Mouse (Mus musculus) left cerebral cortex, postnatal 25 days (tissue): ENCODE data around the gene Syt9. TPM values are rescaled to one million over a fixed set of nuclear protein-coding genes. Genes with fewer than 3 reads are reported as not detected.

Source experiments
- DNase-seq, 2 experiments: peaks; one replicate each; pipeline ENCODE4 v3.0.0; 2022; ENCODE audit warnings: low spot score in 2 of 2, mixed read lengths in 1 of 2
- intact Hi-C: fragments of 180-260 bp; cut with DNase I; formaldehyde crosslinking; loops from one replicate; pipeline ENCODE4 v1.15.1; 2025
- total RNA-seq, 2 experiments: library from RNA; stranded (reverse); gene quantifications; 2 replicates each; pipeline ENCODE4 v1.2.3; 2021

Syt9 gene
- total RNA-seq = 10 to 100 TPM in 1 of 2 experiments, 1 to 10 TPM in 1; 9.1 to 10.4 TPM

- intact Hi-C loops = loop anchor here (5.0 kb wide), 1 partner anchor 157 kb away; no protein-coding TSS in a partner anchor
- DNase-seq = peak; percentile 32 to 65
Measured at GRCm38 (mm10) chr7:107370232-107371125, at the start of gene Syt9. TSS of gene Syt9 (plus strand) at chr7:107370728.

DNA sequence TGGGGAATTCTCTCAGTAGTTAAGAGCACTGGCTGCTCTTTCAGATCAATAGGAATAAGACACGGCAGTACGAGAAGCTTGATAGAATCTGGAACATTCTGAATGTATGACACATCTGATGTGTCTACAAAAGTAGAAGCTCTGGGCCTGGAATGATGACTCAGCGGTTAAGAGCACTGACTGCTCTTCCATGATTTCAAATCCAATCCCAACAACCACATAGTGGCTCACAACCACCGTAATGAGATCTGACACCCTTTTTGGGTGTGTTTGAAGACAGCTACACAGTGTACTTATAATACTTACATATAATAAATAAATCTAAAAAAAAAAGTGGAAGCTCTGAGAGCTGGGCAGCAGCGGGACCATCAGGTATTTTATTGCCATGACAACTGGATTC is 31.5 kb upstream of the Syt9 start:
- intact Hi-C loops = no loop called here
- no peak for DNase-seq

DNA sequence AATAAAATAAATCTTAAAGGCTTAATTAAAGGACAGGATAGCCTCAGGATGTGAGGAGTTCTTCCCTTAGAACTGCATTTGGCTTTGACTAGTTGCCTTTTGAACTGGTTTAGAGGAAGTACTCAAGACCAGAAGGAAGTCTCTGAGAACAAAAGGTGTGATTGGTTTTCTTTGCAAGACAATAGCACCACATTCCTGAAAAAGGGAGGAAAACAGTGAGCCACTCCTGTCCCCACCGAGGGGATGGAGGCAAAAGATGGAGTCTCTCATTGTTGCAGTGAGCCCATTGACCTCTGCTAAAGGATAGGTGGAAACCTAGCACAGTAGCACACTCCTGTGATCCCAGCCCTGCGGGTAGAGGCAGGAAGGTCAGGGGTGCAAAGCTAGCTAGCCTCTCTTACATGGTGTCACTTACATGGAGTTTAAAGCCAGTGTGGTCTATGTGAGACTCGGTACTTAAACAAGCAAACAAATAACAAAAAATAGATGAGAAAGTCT is 30.9 kb upstream of the Syt9 start:
- intact Hi-C loops = no loop called here

DNA sequence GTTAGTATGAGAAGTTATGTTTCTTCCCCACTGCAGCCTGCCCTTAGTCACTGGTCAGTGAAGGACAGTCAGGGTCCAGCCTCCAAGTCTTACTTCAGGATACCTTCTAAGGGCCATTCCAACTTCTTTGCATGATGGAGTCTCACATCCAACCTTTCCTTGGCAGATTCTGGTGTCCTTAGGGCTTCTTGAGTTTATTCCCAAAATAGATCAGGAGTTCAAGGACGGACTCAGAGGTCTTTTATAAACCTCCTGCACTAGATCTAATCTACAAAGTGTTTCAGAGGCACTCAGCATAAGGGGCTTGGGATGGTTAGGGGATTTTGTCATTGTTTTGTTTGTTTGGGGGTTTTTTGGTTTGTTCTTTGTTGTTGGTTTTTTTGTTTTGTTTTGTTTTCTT is 30.3 kb upstream of the Syt9 start:
- intact Hi-C loops = no loop called here
- no peak for DNase-seq

More for the DNA sequence above, 30.9 kb upstream of the Syt9 start:
- DNase-seq = no peak

- intact Hi-C loops = no loop called here
- DNase-seq = no peak
Measured at GRCm38 (mm10) chr7:107341519-107342190, 28.9 kb upstream of the Syt9 start.

GRCm38 (mm10) chr7:107349201-107349600 is 21.3 kb upstream of the Syt9 start:
- intact Hi-C loops = no loop called here
- no peak for DNase-seq

DNA sequence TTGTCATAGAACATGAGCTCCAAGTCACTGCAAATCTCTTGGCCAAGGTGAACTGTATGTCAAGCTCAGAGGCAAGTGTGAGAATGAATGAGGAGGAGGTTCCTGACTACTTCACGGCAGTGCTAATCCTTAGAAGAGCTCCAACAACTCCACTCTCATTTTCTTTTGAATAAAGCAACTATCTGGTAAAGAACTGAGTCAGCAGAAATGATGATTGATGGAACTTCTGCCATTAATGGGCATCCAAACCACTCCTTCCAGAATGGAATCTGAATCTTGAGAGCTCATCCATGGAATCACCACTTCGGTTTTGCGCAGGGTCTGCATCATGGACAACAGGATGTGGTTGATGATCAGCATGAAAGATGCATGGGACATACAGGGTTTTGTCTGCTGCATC is 8.4 kb upstream of the Syt9 start:
- no peak for DNase-seq
- intact Hi-C loops = no loop called here

- intact Hi-C loops = no loop called here
- no peak for DNase-seq
Measured at GRCm38 (mm10) chr7:107362634-107363033, 7.9 kb upstream of the Syt9 start.

- DNase-seq = no peak
- intact Hi-C loops = loop anchor here (5.0 kb wide), 1 partner anchor 156 kb away; no protein-coding TSS in a partner anchor
Measured at GRCm38 (mm10) chr7:107371126-107371920, 795 bp downstream of the Syt9 start.

- intact Hi-C loops = no loop called here
Measured at GRCm38 (mm10) chr7:107380562-107380961, 10.0 kb downstream of the Syt9 start.

DNA sequence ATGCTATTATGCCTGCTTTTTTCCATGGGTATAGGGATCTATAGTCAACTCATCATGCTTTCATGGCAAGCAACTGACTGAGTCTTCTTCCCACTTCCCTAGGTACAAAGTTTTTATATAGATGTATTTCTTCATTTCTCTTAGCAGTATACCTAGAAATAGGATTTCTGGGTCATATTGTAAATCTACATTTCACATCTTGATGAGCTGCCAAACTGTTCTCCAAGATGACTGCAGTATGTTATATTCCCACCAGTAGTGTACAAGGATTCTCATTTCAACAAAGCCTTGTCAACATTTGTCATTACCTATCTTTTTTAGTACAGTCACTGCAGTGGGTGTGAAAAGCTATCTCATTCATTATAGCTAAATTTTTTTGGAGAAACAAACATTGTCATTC is 19.1 kb downstream of the Syt9 start:
- intact Hi-C loops = no loop called here
- peak in 1 of 2 experiments; percentile 53 for DNase-seq

More at GRCm38 (mm10) chr7:107380562-107380961, 10.0 kb downstream of the Syt9 start:
- no peak for DNase-seq

- DNase-seq = no peak
- intact Hi-C loops = no loop called here
Measured at GRCm38 (mm10) chr7:107392749-107393148, 22.2 kb downstream of the Syt9 start.

DNA sequence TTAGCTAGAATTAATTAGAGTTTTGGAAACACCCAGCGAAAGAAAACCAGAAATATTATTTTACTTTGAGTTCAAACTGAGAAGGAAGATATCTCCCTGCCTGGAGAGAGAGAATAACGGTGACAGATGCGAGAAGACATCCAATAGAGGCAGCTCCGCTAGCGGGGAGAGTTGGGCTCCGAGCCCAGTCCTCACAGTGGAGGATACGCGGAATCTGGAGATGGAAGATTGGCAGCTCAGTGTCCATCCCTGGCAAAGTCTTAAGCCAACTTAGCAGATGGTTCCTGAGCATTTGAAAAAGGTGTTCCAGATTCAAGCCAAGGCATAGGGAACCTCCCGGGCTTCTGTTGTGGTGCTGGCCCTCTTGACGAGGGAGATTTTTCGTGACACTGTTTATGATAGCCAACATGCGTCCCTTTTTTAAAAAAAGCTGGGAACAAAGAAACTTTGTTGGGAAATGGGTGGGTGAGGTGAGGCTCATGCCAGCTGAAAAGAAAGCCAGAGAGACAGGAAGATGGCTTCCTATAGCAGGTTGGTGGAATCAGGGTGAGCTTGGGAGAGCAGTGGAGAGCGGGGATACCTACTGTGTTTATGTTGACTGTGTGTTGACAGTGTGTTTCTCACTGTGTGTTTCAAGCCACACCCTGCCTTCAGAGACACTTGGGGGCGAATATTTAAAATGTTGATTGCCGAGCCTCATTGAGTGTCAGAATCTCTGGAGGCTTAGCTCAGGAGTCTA is 29.7 kb downstream of the Syt9 start:
- DNase-seq = peak; percentile 46 to 83
- intact Hi-C loops = no loop called here

DNA sequence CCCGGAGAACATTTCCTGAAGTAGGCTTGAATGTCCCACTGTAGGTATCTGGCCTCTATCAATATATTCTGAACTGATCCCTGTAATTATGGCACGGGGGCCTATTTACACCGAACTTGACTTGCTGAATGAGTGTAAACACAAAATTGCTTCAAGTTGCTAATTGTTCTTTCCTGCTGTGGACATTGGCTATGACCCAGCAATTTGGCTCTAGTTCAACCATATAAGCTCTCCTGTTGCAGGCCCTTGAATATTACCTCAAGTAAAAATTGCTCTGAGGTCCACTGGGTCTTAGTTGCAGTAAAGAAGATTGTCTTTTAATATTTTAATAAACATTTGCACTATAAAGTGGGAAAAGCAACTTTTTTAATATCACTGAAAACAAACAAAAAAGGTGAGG is 32.7 kb downstream of the Syt9 start:
- intact Hi-C loops = no loop called here
- no peak for DNase-seq

DNA sequence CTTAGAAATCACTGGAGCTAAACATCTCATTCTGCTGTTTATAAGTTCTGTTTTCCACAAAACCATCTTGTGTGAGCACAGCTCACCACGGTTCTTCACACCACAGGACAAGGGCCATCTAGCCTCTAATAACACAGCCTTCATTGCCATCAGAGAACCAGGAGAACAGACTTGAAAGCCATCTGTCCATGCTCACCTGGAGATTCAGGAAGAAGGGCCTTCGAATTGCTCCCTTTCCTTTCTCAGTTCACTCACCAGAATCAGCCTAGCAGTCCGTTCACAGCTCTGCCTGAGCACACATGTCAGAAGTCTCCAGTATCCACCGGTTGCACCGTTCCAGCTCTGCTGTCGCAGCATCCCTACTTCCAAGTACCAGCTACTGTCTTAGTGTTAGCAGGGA is 44.4 kb downstream of the Syt9 start:
- DNase-seq = no peak
- intact Hi-C loops = no loop called here

- no peak for DNase-seq
- intact Hi-C loops = no loop called here
Measured at GRCm38 (mm10) chr7:107417043-107417850, 46.7 kb downstream of the Syt9 start.

DNA sequence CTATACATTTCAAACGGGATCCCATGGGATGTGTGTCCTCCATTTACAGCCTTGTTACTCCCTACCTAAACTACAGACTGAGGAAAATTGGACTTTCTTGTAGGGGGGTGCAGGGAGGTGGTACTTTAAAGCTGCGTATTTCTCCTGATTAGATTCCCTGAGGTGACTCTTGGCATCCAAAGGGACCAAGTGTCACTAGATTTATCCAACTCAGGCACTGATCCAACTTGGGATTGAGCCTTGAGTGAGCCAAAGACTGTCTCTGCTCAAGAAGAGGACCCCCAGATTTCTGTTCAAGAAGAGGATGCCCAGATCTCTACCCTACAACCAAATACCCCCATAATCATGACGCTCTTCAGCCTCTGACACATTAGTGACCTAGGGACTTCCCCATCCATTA is 66.9 kb downstream of the Syt9 start:
- no peak for DNase-seq
- intact Hi-C loops = no loop called here

DNA sequence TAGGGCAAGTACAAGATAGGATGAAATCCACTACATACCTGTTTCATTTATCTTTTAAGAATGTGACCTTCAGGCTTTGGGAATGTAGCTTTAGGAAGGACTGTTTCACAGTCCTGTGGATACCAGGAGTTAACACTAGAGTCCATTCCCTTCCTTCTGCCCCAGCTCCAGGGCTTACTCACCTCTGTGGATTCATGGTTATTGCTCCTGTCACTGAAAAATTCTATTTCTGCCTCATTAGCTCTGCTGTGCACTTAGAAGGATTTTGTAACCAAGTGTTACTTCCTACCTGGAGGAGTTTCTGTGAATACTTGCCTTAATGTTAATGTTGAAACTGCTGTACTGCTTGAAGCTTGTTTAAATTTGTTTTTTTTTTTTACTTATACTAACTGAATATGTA is 74.1 kb downstream of the Syt9 start:
- intact Hi-C loops = no loop called here
- no peak for DNase-seq
